Mouse (Mus musculus) hindbrain, postnatal 0 days (tissue): ENCODE measurements around the gene Iffo1. TPM values are rescaled to one million over a fixed set of nuclear protein-coding genes. Genes with fewer than 3 reads are reported as not detected.
A peak's percentile ranks its signal among the peaks of the same experiment; 100 is the strongest.

ENCODE experiments used
- ATAC-seq: fragments of 200-750 bp; cut with Nextera tagmentation; 2 replicates; pipeline ENCODE4 v1.8.0; 2017; ENCODE audit warnings: mild to moderate bottlenecking, moderate TSS enrichment, moderate library complexity
- DNase-seq: peaks from one replicate; pipeline ENCODE4 v3.0.0-alpha.2; 2015; ENCODE audit warnings: low spot score
- H3K27ac ChIP-seq: fragments of 300-500 bp; sonication (generic); 2 replicates; pipeline ENCODE4 v1.5.1; 2014; ENCODE audit warnings: mild to moderate bottlenecking
- H3K27me3 ChIP-seq: fragments of 300-500 bp; sonication (generic); 2 replicates; pipeline ENCODE4 v1.6.1; 2014; ENCODE audit warnings: low read length, mixed read lengths; ENCODE audit not compliant: insufficient read depth
- H3K36me3 ChIP-seq: fragments of 300-500 bp; sonication (generic); 2 replicates; pipeline ENCODE4 v1.6.1; 2014; ENCODE audit warnings: low read length, mixed read lengths; ENCODE audit not compliant: insufficient read depth
- H3K4me1 ChIP-seq: fragments of 300-500 bp; sonication (generic); 2 replicates; pipeline ENCODE4 v1.6.1; 2014; ENCODE audit warnings: antibody characterized with exemption, low read length, mixed read lengths; ENCODE audit not compliant: insufficient read depth
- H3K4me2 ChIP-seq: fragments of 300-500 bp; sonication (generic); 2 replicates; pipeline ENCODE4 v1.6.1; 2014; ENCODE audit warnings: low read depth, mild to moderate bottlenecking, low read length, moderate library complexity, mixed read lengths
- H3K4me3 ChIP-seq: fragments of 300-500 bp; sonication (generic); 2 replicates; pipeline ENCODE4 v1.5.1; 2014; ENCODE audit warnings: low read length
- H3K9ac ChIP-seq: fragments of 300-500 bp; sonication (generic); replicated peaks from 2 replicates; pipeline ENCODE4 v1.6.1; 2014; ENCODE audit warnings: mild to moderate bottlenecking, low read length, moderate library complexity, mixed read lengths
- H3K9me3 ChIP-seq: fragments of 300-500 bp; sonication (generic); 2 replicates; pipeline ENCODE4 v1.6.1; 2016; ENCODE audit warnings: low read length, mixed read lengths
- CTCF ChIP-seq: IDR thresholded peaks from 2 replicates; pipeline ENCODE4 v1.5.1; 2016; ENCODE audit warnings: antibody characterized with exemption, control low read depth, low read depth
- WGBS: fragments of 180-500 bp; shearing (Covaris S2); extraction: QIAGEN DNeasy Blood & Tissue Kit; methylation state at CpG from one replicate; pipeline ENCODE4 v1.1.7; 2014; 5-methylcytosine and 5-hydroxymethylcytosine counted together
- polyA plus RNA-seq: library from polyadenylated mRNA; unstranded; fragments of >200 nt; fragmentation: Nextera tagmentation; extraction: Ambion mirVana; gene quantifications from 2 replicates; pipeline ENCODE4 v1.2.1, GENCODE M21; 2015
- total RNA-seq: library from RNA; depleted of rRNA; stranded (reverse); fragments of >200 nt; gene quantifications from 2 replicates; pipeline ENCODE4 v1.2.3, GENCODE M21; 2014

The Iffo1 gene
- total and polyA plus RNA-seq, 2 experiments from 2014 or later = 20.3 to 30.5 TPM

DNA sequence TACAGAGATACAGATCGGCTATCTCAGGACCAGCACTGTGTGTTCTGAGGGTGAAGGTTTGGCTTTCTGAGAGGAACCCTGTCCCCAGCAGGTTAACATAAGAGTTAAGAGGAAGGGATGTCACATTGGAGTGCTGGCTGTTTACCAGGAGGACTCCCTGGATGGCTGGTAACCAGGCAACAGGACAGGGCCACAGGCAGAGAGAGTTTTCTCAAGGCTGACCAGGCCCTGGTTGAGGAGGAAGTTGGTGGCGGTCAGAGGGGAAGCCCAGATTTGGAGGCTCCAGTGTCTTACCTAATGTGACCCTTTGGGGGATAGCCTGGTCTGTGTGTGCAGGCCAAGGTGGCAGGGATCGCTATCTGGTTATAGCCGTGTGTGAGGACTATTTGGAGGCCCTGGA is 1.8 kb downstream of the Iffo1 start:
- DNase-seq (peak; percentile 52), ATAC-seq (no peak)
- no peaks in the 10 kb centered on the region for H3K9me3 ChIP-seq
- peak overlapping the region; percentile 90 for H3K4me2 ChIP-seq
- peak overlapping the region; percentile 93; the same call in 1 of the 2 replicates for H3K9ac ChIP-seq
- peaks cover 37% of the 10 kb centered on the region for H3K4me1 ChIP-seq
- H3K4me3 ChIP-seq = peak overlapping the region; percentile 79
- peaks cover 13% of the 10 kb centered on the region; the same call in 1 of the 2 replicates for H3K36me3 ChIP-seq
- TF ChIP-seq CTCF = no peak
- 58% methylated on average over 4 of the region's 4 CpGs for WGBS
- no peaks in the 10 kb centered on the region for H3K27me3 ChIP-seq
- peak overlapping the region; percentile 90; the same call in 1 of the 2 replicates for H3K27ac ChIP-seq

GRCm38 (mm10) chr6:125147329-125147728 is 2.3 kb downstream of the Iffo1 start:
- ATAC-seq = no peak

DNA sequence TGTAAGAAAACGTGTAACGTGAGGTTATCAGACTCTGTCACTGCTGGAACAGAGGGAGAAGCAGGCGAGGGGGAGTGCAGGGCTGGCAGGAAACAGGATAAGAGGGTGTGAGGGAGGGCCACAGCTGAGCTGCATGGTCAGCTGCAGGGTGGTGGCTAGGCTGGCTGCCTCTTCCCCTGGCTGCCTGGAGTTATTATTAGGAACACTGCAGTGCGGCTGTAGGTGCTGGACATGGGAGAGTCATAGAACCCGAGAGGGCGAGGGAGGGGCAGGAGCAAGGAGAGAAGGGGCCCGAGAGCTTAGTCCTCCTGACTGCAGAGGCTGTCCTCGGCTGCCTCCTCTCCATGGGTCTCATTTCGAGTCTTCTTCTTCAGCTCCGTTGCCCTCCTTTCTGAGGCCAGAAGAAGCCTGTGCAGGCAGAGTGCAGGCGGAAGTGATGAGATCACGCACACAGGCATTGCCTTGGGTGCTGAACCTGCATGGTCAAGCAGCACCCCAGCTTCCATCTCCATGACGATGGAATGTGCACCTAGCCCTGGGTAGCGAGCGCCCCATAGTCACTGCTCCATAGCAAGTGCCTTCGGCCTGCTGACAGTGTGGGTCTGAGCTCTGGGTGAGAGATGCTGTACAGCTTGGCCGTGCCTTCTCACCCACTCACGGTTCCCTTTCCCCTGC is 3.3 kb downstream of the Iffo1 start:
- Histone ChIP-seq H3K36me3 (peaks cover 14% of the 10 kb centered on the region; the same call in 1 of the 2 replicates), H3K4me3 (peak overlapping the region; percentile 10; the same call in 1 of the 2 replicates), H3K27ac (peak overlapping the region; percentile 77), H3K4me1 (peaks cover 37% of the 10 kb centered on the region), H3K9me3 (no peaks in the 10 kb centered on the region), H3K9ac (peak overlapping the region; percentile 35; the same call in 1 of the 2 replicates), H3K4me2 (peak overlapping the region; percentile 90), H3K27me3 (no peaks in the 10 kb centered on the region)
- TF ChIP-seq CTCF = no peak
- 55% methylated on average over 18 of the region's 18 CpGs for WGBS
- ATAC-seq (no peak), DNase-seq (no peak)

More at GRCm38 (mm10) chr6:125147329-125147728, 2.3 kb downstream of the Iffo1 start:
- Histone ChIP-seq H3K36me3 (peaks cover 12% of the 10 kb centered on the region; the same call in 1 of the 2 replicates), H3K27ac (peak overlapping the region; percentile 90; the same call in 1 of the 2 replicates), H3K27me3 (no peaks in the 10 kb centered on the region), H3K9ac (peak overlapping the region; percentile 93; the same call in 1 of the 2 replicates), H3K4me3 (peak overlapping the region; percentile 79), H3K9me3 (no peaks in the 10 kb centered on the region), H3K4me2 (peak overlapping the region; percentile 90), H3K4me1 (peaks cover 37% of the 10 kb centered on the region)
- no peak for TF ChIP-seq CTCF
- DNase-seq = no peak
- 25% methylated on average over 10 of the region's 10 CpGs for WGBS

- DNase-seq (peak; percentile 65), ATAC-seq (peak; percentile 15; the same call in 1 of the 2 replicates)
- H3K4me3 ChIP-seq = no peak overlapping the region
- no peaks in the 10 kb centered on the region for H3K27me3 ChIP-seq
- peaks cover 37% of the 10 kb centered on the region for H3K4me1 ChIP-seq
- peak overlapping the region; percentile 77 for H3K27ac ChIP-seq
- H3K36me3 ChIP-seq = peaks cover 21% of the 10 kb centered on the region; the same call in 1 of the 2 replicates
- TF ChIP-seq CTCF = no peak
- 57% methylated on average over 16 of the region's 16 CpGs for WGBS
- H3K4me2 ChIP-seq = peak overlapping the region; percentile 90; the same call in 1 of the 2 replicates
- no peak overlapping the region; the same call in 1 of the 2 replicates for H3K9ac ChIP-seq
- no peaks in the 10 kb centered on the region for H3K9me3 ChIP-seq
Measured at GRCm38 (mm10) chr6:125148926-125149568, 4.0 kb downstream of the Iffo1 start.

- Histone ChIP-seq H3K4me2 (peak overlapping the region; percentile 16; the same call in 1 of the 2 replicates), H3K9ac (no peak overlapping the region; the same call in 1 of the 2 replicates)
Measured at GRCm38 (mm10) chr6:125149569-125149950, 4.5 kb downstream of the Iffo1 start.

GRCm38 (mm10) chr6:125152212-125153017 is 7.4 kb downstream of the Iffo1 start:
- TF ChIP-seq CTCF = no peak
- no peak for ATAC-seq
- 83% methylated on average over 22 of the region's 22 CpGs for WGBS

More at GRCm38 (mm10) chr6:125149569-125149950, 4.5 kb downstream of the Iffo1 start:
- Histone ChIP-seq H3K36me3 (peaks cover 22% of the 10 kb centered on the region; the same call in 1 of the 2 replicates), H3K27me3 (no peaks in the 10 kb centered on the region), H3K4me1 (peaks cover 37% of the 10 kb centered on the region), H3K4me3 (no peak overlapping the region), H3K9me3 (no peaks in the 10 kb centered on the region), H3K27ac (peak overlapping the region; percentile 77; the same call in 1 of the 2 replicates)
- no peak for TF ChIP-seq CTCF
- 50% methylated on average over 7 of the region's 7 CpGs for WGBS
- ATAC-seq (no peak), DNase-seq (no peak)

More at GRCm38 (mm10) chr6:125152212-125153017, 7.4 kb downstream of the Iffo1 start:
- Histone ChIP-seq H3K4me3 (no peak overlapping the region), H3K9me3 (no peaks in the 10 kb centered on the region), H3K27ac (no peak overlapping the region), H3K36me3 (peaks cover 22% of the 10 kb centered on the region; the same call in 1 of the 2 replicates), H3K27me3 (no peaks in the 10 kb centered on the region), H3K9ac (no peak overlapping the region), H3K4me2 (no peak overlapping the region), H3K4me1 (peaks cover 21% of the 10 kb centered on the region)
- DNase-seq = no peak
